Mouse (Mus musculus) intestine, postnatal 0 days (tissue): ENCODE measurements around the gene Myh10. TPM values are rescaled to one million over a fixed set of nuclear protein-coding genes. Genes with fewer than 3 reads are reported as not detected.

Experiments
- ATAC-seq: fragments of 200-750 bp; cut with Nextera tagmentation; 2 replicates; pipeline ENCODE4 v1.8.0; 2017; ENCODE audit warnings: mild to moderate bottlenecking, moderate TSS enrichment, moderate library complexity
- H3K27ac ChIP-seq: fragments of 300-500 bp; sonication (generic); 2 replicates; pipeline ENCODE4 v1.5.1; 2014; ENCODE audit warnings: mild to moderate bottlenecking, low read depth, low read length, moderate library complexity
- H3K27me3 ChIP-seq: fragments of 300-500 bp; sonication (generic); replicated peaks from 2 replicates; pipeline ENCODE4 v1.6.1; 2014; ENCODE audit warnings: low read length, mixed read lengths; ENCODE audit not compliant: control insufficient read depth, insufficient read depth
- H3K36me3 ChIP-seq: fragments of 300-500 bp; sonication (generic); 2 replicates; pipeline ENCODE4 v1.6.1; 2014; ENCODE audit warnings: mild to moderate bottlenecking, moderate library complexity; ENCODE audit not compliant: control insufficient read depth, insufficient read depth
- H3K4me1 ChIP-seq: fragments of 300-500 bp; sonication (generic); replicated peaks from 2 replicates; pipeline ENCODE4 v1.6.1; 2014; ENCODE audit warnings: antibody characterized with exemption, low read length, mixed read lengths; ENCODE audit not compliant: control insufficient read depth, insufficient read depth
- H3K4me2 ChIP-seq: fragments of 300-500 bp; sonication (generic); replicated peaks from 2 replicates; pipeline ENCODE4 v1.6.1; 2014; ENCODE audit warnings: low read depth, mild to moderate bottlenecking, moderate library complexity
- H3K4me3 ChIP-seq: fragments of 300-500 bp; sonication (generic); 2 replicates; pipeline ENCODE4 v1.5.1; 2014; ENCODE audit warnings: low read depth, low read length
- H3K9ac ChIP-seq: fragments of 300-500 bp; sonication (generic); 2 replicates; pipeline ENCODE4 v1.6.1; 2014; ENCODE audit warnings: mild to moderate bottlenecking, low read depth, low read length
- H3K9me3 ChIP-seq: fragments of 300-500 bp; sonication (generic); 2 replicates; pipeline ENCODE4 v1.6.1; 2016; ENCODE audit warnings: mixed run types; ENCODE audit not compliant: control insufficient read depth
- CTCF ChIP-seq: sonication (generic); IDR thresholded peaks from 2 replicates; pipeline ENCODE4 v1.5.1; 2016; ENCODE audit warnings: low read depth, mild to moderate bottlenecking, control low read depth, antibody characterized with exemption, moderate library complexity
- WGBS: fragments of 180-500 bp; shearing (Covaris S2); extraction: QIAGEN DNeasy Blood & Tissue Kit; methylation state at CpG from one replicate; pipeline ENCODE4 v1.1.7; 2014; 5-methylcytosine and 5-hydroxymethylcytosine counted together
- polyA plus RNA-seq: library from polyadenylated mRNA; unstranded; fragments of >200 nt; fragmentation: Nextera tagmentation; extraction: Ambion mirVana; gene quantifications from 2 replicates; pipeline ENCODE4 v1.2.1, GENCODE M21; 2015

Myh10 gene
- polyA plus RNA-seq, 1 experiment from 2014 or later, result 16.7 TPM

- no peaks in the 10 kb centered on the region for H3K27me3 ChIP-seq
- no peak overlapping the region for H3K9ac ChIP-seq
- ATAC-seq, result no peak
- no peaks in the 10 kb centered on the region for H3K4me1 ChIP-seq
- WGBS, result 93% methylated on average over 7 of the region's 7 CpGs
- no peak overlapping the region for H3K4me3 ChIP-seq
- no peaks in the 10 kb centered on the region for H3K36me3 ChIP-seq
- H3K4me2 ChIP-seq, result no peak overlapping the region
- no peak overlapping the region for H3K27ac ChIP-seq
- no peak for TF ChIP-seq CTCF
- H3K9me3 ChIP-seq, result no peaks in the 10 kb centered on the region
Measured at GRCm38 (mm10) chr11:68739509-68739908, 48.1 kb downstream of the Myh10 start.

DNA sequence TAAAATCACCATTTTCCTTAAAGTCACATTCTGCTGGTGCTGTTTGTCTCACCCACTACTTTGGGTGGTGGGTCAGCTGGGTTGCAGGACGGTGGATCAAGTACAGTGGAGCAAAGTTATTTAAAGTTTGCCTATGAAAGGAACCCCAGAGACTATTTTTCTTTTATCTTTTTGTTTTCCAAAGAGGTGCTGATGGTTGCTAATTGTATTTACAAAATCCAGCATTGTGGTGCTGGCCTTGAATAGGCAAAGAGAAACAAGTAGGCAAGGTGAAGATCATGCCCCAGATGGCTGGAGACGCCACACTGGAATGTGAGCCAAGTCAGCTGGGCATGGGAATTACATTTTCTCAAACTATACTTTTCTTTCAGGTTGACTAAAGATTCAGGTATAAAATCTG is 51.3 kb downstream of the Myh10 start:
- H3K4me3 ChIP-seq, result no peak overlapping the region

DNA sequence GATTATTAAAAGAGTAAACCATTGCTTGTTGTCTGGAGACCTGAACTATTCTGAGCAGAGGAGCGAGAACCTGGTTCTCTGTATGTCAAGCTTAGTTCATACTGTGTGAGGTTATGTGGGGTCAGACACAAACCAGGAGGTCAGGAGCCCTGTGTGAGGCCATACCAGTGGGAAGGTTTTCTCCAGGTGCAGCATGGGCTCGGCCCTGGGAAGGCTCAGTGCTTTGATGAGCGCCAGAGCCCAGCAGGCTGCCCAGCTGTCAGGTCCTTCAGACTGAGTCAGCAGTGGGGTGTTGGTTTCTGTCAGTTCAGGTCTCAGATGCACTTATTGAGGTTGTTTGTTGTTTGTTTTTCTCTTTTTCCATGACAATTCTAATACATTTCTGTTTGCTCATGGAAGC is 52.8 kb downstream of the Myh10 start:
- WGBS, result 75% methylated on average over 3 of the region's 3 CpGs

More for the DNA sequence above, 51.3 kb downstream of the Myh10 start:
- Histone ChIP-seq H3K9ac (no peak overlapping the region), H3K9me3 (no peaks in the 10 kb centered on the region), H3K27me3 (no peaks in the 10 kb centered on the region), H3K4me1 (no peaks in the 10 kb centered on the region), H3K4me2 (no peak overlapping the region), H3K27ac (no peak overlapping the region), H3K36me3 (no peaks in the 10 kb centered on the region)
- WGBS, result 95% methylated on average over 2 of the region's 2 CpGs
- TF ChIP-seq CTCF, result no peak
- no peak for ATAC-seq

DNA sequence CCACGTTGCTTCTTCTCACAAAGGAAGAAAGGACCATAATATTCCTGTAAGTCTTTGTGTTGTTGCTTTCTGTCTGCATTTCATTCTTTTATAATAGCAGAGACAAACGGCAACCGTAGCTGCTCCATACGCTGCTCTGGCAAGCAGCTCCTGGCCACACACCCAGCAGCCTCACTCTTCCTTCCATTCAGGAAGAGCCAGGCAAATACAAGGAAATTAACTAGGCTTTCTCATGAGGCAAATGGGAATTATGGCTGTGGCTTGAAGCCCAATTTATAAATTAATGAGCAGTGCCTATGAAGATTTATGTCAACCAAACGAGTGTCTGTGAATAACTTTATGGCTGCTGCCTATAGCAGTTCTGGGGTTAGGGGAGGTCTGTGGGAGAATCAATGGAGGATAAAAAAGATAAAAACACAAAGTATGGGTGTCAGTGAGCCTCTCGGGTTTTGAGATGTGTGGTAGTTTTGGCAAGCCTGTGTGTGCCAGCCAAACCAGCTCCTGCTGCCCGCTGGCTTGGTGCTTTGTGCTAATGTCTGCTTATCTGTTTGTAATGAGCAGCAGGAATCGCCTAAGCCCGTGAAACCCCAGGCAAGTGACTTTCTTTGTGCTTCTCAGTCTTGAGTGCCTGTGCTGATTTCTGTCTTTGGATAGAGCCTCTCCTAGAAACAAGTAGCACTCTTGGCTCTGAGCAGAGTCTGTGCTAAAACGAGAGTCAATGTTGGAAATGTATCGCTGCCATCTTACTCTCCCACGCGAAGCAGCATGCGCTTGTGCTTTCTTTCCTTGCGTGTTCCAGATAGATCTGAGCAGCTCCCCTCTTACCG is 54.2 kb downstream of the Myh10 start:
- TF ChIP-seq CTCF, result no peak
- H3K4me3 ChIP-seq, result no peak overlapping the region
- WGBS, result 81% methylated on average over 16 of the region's 16 CpGs
- no peaks in the 10 kb centered on the region for H3K27me3 ChIP-seq
- no peak overlapping the region for H3K4me2 ChIP-seq
- H3K9me3 ChIP-seq, result no peaks in the 10 kb centered on the region
- H3K9ac ChIP-seq, result no peak overlapping the region
- H3K36me3 ChIP-seq, result no peaks in the 10 kb centered on the region
- ATAC-seq, result no peak
- H3K27ac ChIP-seq, result no peak overlapping the region
- H3K4me1 ChIP-seq, result no peaks in the 10 kb centered on the region

More for the DNA sequence above, 52.8 kb downstream of the Myh10 start:
- TF ChIP-seq CTCF, result no peak
- Histone ChIP-seq H3K4me1 (no peaks in the 10 kb centered on the region), H3K9me3 (no peaks in the 10 kb centered on the region), H3K9ac (no peak overlapping the region), H3K27me3 (no peaks in the 10 kb centered on the region), H3K27ac (no peak overlapping the region), H3K4me2 (no peak overlapping the region), H3K4me3 (no peak overlapping the region), H3K36me3 (no peaks in the 10 kb centered on the region)
- no peak for ATAC-seq

DNA sequence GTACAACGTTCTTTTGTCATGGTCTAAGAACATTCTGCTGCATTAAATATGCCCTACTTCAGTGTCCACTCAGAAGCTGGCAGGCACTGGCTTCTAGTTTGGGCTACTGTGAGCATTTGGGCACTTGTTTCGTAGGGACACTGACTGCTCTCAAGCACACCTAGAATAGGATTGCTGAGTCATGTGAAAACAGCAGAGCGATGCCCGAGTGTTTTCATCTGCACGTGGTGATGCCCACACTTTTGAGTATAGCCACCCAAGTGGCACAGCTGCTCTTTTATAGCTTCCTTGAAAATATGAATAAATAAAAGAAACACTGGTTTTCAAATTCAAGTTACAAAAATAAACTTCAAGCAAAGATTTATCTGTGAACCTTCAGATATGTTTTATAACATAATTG is 56.8 kb downstream of the Myh10 start:
- Histone ChIP-seq H3K9me3 (no peaks in the 10 kb centered on the region), H3K4me3 (no peak overlapping the region), H3K4me1 (no peaks in the 10 kb centered on the region), H3K36me3 (no peaks in the 10 kb centered on the region), H3K4me2 (no peak overlapping the region), H3K27ac (no peak overlapping the region), H3K27me3 (no peaks in the 10 kb centered on the region), H3K9ac (no peak overlapping the region)
- TF ChIP-seq CTCF, result no peak
- no peak for ATAC-seq
- 83% methylated on average over 5 of the region's 5 CpGs for WGBS

DNA sequence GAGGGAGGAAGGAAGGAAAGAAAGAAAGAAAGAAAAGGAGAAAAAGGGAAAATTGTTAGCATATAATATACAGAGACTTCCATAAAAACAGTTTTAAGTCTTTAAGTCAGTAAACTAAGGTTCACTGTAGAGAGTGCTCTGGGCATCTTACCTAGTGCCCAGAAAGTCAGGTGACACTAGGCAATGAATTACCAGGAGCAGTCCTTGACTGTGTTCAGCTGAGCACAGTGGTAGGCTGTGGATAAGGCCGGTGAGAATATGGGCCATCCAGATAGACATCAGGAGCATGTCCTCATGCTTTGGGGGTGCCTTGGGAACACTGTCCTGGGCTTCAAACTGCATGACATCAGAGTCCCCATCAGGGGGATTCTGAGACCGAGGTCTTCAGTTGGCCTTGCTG is 58.8 kb downstream of the Myh10 start:
- Histone ChIP-seq H3K4me2 (no peak overlapping the region), H3K27ac (no peak overlapping the region), H3K9me3 (no peaks in the 10 kb centered on the region), H3K4me1 (no peaks in the 10 kb centered on the region), H3K36me3 (no peaks in the 10 kb centered on the region), H3K27me3 (no peaks in the 10 kb centered on the region), H3K4me3 (no peak overlapping the region), H3K9ac (no peak overlapping the region)
- WGBS, result 73% methylated on average over 2 of the region's 2 CpGs
- ATAC-seq, result no peak
- TF ChIP-seq CTCF, result no peak

DNA sequence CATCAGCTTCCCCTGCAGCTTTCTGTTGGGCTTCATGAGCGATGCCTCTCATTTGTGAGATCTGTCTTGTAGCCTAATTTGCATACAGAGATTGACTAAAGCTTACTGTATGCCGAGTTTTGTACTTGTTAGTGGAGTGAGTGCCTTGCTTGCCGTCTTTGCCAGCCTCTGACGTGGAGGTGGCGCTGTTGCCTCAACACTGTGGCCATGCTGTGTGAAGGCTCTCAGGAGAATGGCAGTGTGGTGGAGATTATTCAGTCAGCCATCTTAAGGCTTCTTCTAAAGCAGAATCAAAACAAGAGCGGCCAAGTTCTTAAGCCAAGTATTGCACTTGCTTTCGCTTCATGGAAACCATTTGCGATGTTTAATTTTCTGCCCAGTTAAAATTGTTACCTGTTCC is 59.6 kb downstream of the Myh10 start:
- H3K4me3 ChIP-seq, result no peak overlapping the region
- TF ChIP-seq CTCF, result peak; percentile 72
- no peaks in the 10 kb centered on the region for H3K27me3 ChIP-seq
- no peaks in the 10 kb centered on the region for H3K9me3 ChIP-seq
- no peak overlapping the region for H3K4me2 ChIP-seq
- H3K9ac ChIP-seq, result no peak overlapping the region
- H3K36me3 ChIP-seq, result no peaks in the 10 kb centered on the region
- H3K4me1 ChIP-seq, result no peaks in the 10 kb centered on the region
- 79% methylated on average over 8 of the region's 8 CpGs for WGBS
- no peak overlapping the region for H3K27ac ChIP-seq
- no peak for ATAC-seq
